Mouse (Mus musculus): ENCODE measurements around the gene Uqcc1. TPM values are rescaled to one million over a fixed set of nuclear protein-coding genes. Genes with fewer than 3 reads are reported as not detected.
"Not testable (repeated sequence)": the region's sequence is repeated elsewhere in the genome, so short reads cannot be mapped to it uniquely, and the experiment has no call there.

Uqcc1 gene
- total RNA-seq, 2 experiments from 2014 or later, result 126 to 179 TPM

DNA sequence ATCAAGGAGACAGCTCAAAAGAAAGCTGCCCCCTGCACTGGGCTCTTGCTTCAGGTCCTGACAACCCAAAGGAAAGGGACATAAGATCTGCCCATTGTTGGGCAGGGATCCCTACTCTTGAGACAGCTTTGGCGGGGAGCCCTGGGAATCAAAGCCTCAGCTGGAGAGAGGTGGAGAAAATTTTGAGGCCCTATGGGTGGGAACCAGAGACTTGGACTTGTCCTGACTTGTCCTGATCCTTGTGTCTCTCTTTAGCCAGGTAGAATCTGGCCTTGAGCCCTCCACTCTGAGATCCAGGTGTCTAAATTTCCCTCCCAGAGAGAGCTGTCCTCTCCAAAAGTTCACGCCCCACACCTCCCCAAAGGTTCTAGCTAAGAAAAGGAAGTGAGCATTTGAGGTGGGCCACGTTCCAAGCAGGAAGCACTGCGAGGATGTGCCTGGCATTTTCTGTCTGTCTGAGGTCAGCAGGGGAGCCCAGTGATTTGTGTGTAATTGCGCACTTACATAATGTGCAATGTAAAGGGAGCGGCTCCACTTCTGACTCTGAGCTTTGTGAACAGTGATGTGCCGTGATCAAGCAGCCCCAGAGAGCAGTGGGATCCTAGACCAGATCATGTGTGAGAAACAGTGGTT lies 9.9 kb upstream of the Uqcc1 start:
- peak; percentile 18 for DNase-seq

DNA sequence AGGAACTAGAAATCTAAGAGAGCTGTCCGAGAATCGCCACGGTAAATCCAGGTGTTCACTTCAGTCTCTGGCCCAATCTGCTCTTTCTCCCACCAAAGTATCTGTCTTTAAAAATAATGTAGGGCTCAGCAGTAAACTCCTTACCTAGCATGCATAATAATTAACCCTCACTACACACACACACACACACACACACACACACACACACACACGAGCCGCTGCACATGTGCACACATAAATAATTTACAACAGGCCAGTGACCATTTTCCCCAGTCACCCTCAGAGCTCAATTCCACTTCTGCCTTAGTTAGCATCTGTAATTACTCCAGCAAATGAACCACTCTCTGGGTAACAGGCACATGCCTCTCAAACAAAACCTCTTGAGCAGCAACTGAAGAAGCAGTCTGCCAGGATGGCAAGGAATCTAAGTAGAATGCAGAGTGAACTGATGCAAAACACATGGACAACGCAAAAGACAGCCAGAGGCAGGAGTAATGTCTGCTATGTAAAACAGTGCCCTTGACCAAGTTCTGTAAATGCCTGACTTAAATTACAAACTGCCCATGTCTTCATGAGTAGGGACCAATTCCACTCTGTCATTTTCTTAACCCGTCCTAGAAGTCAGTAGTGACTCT lies 1.3 kb downstream of the Uqcc1 start:
- no peak for DNase-seq

DNA sequence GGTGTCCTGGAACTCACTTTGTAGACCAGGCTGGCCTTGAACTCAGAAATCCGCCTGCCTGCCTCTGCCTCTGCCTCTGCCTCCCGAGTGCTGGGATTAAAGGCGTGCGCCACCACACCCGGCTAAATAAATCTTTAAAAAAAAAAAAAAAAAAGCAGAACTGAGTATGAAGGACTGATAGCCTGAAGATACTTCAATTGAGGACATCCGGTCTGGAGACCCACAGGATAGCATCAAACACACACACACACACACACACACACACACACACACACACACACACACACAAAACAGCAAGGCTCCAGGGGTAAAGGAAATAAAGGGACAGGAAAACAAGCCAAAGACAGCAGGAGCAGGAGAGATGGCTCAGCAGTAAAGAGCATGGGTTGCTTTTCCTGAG lies 4.9 kb downstream of the Uqcc1 start:
- DNase-seq, result not testable (repeated sequence)

DNA sequence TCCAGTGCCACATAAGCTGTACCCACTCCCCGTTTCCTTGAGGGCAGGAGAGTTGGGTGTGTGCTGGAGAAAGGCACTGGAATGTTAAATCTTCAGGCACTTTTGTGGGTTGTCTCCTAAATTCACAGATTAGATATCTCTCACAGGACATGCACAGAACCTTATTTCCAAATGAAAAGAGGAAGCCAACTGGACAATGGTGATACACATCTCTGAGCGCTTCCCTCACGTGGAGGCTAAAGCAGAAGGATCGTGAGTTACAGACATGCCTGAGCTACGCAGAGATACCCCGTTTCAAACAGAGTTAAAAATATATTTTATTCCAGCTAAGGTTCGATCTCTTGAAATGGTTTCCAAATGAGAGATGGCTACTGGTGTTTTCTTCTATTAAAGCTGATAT lies 7.0 kb downstream of the Uqcc1 start:
- DNase-seq, result no peak

DNA sequence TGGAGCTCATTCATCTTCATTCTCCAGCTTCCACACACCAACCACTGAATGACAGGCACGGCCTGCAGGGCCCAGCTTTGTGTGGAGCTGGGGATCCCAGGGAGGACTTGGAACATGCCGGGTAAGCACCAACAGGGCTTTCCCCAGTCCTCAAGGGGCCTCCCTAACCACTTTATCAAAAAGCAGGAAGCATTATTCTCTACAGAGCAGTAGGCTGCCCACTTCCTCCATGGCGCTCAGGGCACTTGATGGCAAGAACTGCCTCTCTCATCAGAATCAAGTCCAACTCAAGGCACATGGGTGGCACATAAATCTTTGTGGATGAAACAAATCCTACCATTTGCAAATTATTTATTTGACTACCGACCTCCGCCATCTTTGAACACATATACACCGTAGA lies 15.4 kb downstream of the Uqcc1 start:
- DNase-seq, result no peak

DNA sequence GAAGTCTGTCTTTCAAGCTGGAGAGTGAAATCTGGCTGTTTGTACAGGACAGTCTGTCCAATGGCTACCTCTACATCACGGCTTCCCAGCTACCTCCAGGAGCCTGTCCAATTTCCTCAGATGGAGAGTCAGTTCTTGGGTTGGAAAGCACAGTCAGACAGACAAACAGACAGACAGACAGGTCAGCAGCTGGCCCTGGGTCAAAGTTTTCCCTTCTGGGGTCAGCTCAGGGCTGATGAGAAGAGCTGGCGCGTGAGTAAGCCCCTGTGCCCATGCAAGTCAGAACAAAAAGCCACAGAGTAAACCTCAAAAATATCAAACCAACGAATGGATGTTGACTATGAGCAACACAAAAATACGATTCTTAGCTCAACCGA lies 26.5 kb downstream of the Uqcc1 start:
- DNase-seq, result no peak

DNA sequence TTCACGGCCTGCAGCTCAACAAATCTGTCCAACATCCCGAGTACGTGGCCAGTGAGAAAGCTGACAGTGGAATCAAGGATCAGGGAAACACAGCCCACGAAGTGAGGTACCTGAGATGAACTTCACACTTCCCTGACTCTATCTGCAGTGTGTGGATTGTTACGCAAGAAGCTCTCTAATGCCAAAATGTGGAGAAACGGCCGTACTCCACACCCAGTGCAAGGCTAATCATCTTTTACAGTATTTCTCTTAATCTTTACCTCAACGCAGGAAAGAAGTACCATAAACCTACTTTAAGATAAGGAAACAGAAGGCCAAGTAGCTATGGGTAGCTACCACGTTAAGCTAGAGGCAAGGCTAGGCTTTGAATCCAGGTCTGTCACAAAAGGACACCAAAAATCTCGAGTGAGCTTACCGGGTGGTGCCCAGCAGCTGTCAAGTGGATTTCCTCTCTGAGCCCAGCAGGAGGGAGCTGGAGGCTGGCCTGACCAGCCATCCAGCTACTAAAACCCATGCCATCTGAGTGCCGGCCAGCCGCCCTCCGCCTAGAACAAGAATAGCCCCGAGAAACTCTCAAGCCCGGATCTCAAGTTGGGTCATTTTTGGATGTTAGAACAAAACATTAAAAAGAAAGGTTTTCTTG lies 27.0 kb downstream of the Uqcc1 start:
- no peak for DNase-seq

- DNase-seq, result no peak
Observed at GRCm38 (mm10) chr2:155895046-155895735, 34.9 kb downstream of the Uqcc1 start.

DNA sequence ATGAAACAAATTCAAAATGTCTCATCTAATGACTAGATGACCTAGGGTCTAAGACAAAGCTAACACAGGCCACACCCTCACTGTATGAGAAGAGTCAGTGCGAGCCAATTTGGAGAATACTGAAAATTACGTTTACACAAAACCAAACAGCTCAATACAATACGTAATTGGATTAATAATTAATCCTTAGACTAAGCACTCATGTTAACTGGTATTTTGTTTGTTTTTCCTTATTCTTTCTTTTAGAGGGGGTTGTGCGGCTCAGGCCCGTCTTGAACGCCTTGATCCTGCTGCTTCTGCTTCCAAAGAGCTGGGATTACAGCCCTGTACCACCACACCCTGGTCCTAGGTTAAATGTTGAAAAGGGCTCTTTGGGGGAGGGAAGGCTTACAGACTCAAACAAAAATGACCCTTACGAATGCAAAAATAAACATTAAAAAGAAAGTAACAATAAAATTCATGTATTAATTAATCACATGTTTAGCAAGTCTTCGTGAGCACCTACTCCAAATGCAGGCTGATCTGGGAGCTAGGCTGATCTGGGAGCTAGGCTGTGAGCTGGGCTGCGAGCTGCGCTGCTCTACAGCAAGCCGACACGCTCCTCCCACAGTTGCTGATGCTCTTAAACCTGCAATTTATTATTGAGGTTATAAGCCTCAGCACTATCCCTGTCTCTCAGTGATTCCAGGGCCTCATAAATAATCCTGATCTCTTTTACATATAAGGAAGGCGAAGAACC lies 35.6 kb downstream of the Uqcc1 start:
- DNase-seq, result no peak

DNA sequence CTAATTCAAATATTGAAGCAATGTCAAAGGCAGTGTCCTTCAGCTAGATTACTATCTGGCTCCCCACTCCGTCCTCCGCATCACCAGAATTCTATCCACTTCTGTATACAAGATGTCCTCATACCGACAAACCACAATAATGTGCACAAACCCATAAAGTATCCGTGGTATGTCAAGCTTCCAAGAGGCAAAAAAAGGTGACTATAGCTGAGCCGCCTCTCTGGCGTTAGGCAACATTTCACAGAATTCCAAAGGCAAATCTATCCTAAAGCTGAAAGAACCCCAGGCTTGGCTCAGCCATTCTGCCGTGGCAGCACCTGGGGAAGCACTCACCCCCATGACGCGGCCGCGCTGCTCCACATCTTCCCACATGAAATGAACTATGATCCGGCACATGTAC lies 43.3 kb downstream of the Uqcc1 start:
- no peak for DNase-seq

DNA sequence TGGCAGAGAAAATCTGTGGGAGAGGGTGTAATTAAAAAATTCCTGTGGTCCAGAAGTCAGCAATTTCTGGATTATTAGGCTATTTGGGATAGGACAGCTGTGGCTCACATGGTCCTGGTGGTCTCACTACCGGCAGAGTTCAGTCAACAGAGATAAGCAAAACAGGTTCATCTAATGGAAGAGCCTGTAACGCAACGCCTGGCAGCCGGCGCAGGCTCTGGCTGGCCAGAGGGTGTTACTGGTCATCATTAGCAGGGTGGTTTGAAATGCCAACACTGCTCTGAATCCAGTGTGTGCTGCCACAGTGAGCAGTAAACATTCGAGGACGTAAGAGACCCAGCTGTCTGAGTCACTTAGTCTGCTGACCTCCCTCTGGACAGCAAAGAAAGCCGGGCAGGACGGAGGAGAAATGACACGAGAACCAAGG lies 44.8 kb downstream of the Uqcc1 start:
- peak; percentile 21 for DNase-seq

DNA sequence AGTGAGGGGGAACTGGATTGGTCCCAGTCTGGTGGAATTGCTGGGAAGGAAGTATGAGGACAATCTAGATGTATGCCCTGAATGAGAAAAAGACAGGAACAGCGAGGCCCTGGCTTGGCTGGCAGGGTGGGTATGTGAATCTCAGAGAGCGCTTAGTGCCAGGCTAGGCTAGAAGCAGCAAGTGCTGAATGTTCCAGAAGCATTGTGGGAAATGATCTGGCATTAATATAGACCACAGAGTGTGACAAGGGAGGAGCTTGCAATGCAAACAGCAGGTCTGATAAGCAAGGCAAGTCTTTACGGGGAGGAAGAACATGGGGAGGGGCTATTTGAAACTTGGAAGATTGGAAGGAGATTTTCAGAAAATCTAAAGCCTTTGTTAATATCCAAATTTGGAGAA lies 48.0 kb downstream of the Uqcc1 start:
- no peak for DNase-seq

GRCm38 (mm10) chr2:155878964-155879876 lies 50.9 kb downstream of the Uqcc1 start:
- peak; percentile 44 for DNase-seq

- DNase-seq, result no peak
Observed at GRCm38 (mm10) chr2:155873636-155874035, 56.5 kb downstream of the Uqcc1 start.

DNA sequence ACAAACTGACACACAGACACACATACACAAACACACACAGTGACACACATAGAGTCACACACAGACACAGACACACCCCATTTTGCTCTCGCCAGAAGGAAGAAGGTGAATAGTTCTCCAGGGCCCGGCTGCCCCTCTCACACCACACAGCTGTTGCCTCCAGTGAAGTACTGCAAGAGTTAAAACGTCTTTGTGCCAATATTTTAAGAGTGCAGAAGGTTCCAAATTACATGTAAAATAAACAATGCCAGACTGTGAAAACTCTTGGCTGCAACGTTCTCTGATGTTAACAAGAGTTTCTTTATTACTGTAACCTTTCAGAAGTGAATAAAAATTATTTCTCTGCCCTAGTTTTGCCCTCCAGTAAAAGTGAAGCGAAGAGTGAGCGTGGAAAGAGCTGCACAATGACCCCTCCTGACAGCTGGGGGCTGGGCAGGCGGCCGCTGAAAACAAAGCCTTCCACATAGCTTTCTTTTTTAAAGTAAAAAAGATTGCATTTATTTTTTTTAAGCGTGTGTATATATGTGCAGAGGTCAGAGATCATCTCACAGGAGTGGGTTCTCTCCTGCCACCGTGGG lies 57.1 kb downstream of the Uqcc1 start:
- no peak for DNase-seq

DNA sequence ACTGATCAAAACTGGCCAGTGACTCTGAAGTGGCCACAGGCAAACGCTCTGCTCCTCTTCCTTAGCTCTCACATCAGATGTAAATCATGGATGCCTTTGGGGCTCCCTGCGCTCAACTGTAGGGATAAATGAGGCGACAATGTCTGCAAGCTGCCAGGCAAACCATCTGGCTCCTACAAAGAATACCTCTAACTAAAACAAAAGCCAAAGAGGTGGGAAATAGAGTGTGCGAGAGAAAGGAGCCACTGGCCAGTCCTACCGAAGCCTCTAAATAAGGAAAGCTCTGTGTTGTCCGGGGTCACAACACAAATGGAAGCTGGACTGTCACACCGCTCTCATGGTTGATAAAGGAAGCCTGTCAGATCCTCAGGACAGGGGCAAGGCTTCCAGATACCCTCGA lies 57.6 kb downstream of the Uqcc1 start:
- no peak for DNase-seq

GRCm38 (mm10) chr2:155869772-155870171 lies 60.3 kb downstream of the Uqcc1 start:
- DNase-seq, result no peak

- no peak for DNase-seq
Observed at GRCm38 (mm10) chr2:155868320-155868719, 61.8 kb downstream of the Uqcc1 start.

- no peak for DNase-seq
Observed at GRCm38 (mm10) chr2:155863301-155863867, 66.7 kb downstream of the Uqcc1 start.

- no peak for DNase-seq
Observed at GRCm38 (mm10) chr2:155862573-155863300, 67.4 kb downstream of the Uqcc1 start.
